ENCODE assay signal across 24 mouse cellular contexts in the genomic region with DNA sequence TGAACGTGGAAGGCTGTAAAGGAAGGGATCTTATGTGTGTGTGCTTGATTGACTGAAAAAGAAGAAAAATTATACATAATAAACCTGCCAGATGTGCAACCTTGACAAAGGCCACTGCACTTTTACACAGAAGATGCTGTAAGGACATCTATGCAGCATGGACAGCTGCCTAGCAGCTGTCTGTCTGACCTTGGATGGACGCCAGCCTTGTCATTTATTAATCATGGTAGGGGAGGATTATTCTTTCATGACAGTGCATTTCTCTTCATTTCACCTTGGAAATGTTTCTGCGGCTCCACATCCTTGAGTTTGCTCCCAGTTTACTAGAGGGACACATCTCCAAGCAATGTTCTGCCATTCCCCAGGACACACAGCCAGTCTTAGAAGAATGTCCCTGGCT. TPM values are rescaled to one million over a fixed set of nuclear protein-coding genes. Genes with fewer than 3 reads are reported as not detected.
DNase-seq lines count a peak whose midpoint lies in the region; ATAC-seq and TF ChIP-seq lines count a peak whose summit lies in the region.
"Had no signal": no experiment of that assay in that cellular context is flagged by ENCODE, and none has a peak within 500 bp of the region (broad histone marks: within the 10 kb centered on the region; RNA-seq: fewer than 3 reads in every experiment).

No protein-coding gene starts in this region.

- H3K4me3 ChIP-seq in lung, embryonic 14.5 days (ENCODE audit: low read depth, low read length): no peak overlapping the region
- H3K4me3 ChIP-seq in neural tube, embryonic 15.5 days (replicated peaks): no peak overlapping the region
- H3K4me3 ChIP-seq: embryonic facial prominence, embryonic 13.5 days; forebrain, embryonic 13.5 days; heart, embryonic 13.5 days; hindbrain, embryonic 15.5 days; limb, embryonic 10.5 days had no signal

- H3K27ac ChIP-seq in lung, embryonic 14.5 days (ENCODE audit: low read depth): no peak overlapping the region
- H3K27ac ChIP-seq in neural tube, embryonic 15.5 days (replicated peaks): no peak overlapping the region
- H3K27ac ChIP-seq: embryonic facial prominence, embryonic 13.5 days; forebrain, embryonic 13.5 days; heart, embryonic 13.5 days; hindbrain, embryonic 15.5 days; limb, embryonic 10.5 days had no signal

- H3K4me1 ChIP-seq in lung, embryonic 14.5 days (ENCODE audit: insufficient read depth): no peaks in the 10 kb centered on the region
- H3K4me1 ChIP-seq in neural tube, embryonic 15.5 days: no peaks in the 10 kb centered on the region
- H3K4me1 ChIP-seq: embryonic facial prominence, embryonic 13.5 days; heart, embryonic 13.5 days; hindbrain, embryonic 15.5 days had no signal

- H3K36me3 ChIP-seq in lung, embryonic 14.5 days (ENCODE audit: insufficient read depth): peaks cover 29% of the 10 kb centered on the region
- peaks cover 58% of the 10 kb centered on the region for H3K36me3 ChIP-seq in neural tube, embryonic 15.5 days

- no peak for TF ChIP-seq CTCF in lung, embryonic 14.5 days (IDR thresholded peaks at IDR 0.05; ENCODE audit: low read depth)

- WGBS in lung, embryonic 14.5 days: 70% methylated on average over 3 of the region's 3 CpGs
- WGBS in neural tube, embryonic 15.5 days: 88% methylated on average over 3 of the region's 3 CpGs

- H3K27me3 ChIP-seq in lung, embryonic 14.5 days (ENCODE audit: insufficient read depth, low read length): no peaks in the 10 kb centered on the region
- H3K27me3 ChIP-seq in neural tube, embryonic 15.5 days (replicated peaks): no peaks in the 10 kb centered on the region
- H3K27me3 ChIP-seq: embryonic facial prominence, embryonic 13.5 days; forebrain, embryonic 13.5 days; heart, embryonic 13.5 days; hindbrain, embryonic 15.5 days had no signal

- no peak overlapping the region for H3K9ac ChIP-seq in lung, embryonic 14.5 days
- no peak overlapping the region for H3K9ac ChIP-seq in neural tube, embryonic 15.5 days (replicated peaks)
- H3K9ac ChIP-seq: embryonic facial prominence, embryonic 13.5 days; forebrain, embryonic 13.5 days; heart, embryonic 13.5 days; hindbrain, embryonic 15.5 days; liver, postnatal 0 days had no signal

- ATAC-seq in lung, embryonic 14.5 days (ENCODE audit: insufficient read depth): no peak
- no peak for ATAC-seq in neural tube, embryonic 15.5 days (ENCODE audit: low FRiP score)
- ATAC-seq: forebrain, embryonic 13.5 days; liver, postnatal 0 days had no signal

- no peaks in the 10 kb centered on the region for H3K9me3 ChIP-seq in lung, embryonic 14.5 days (ENCODE audit: low read depth, low read length)
- no peaks in the 10 kb centered on the region for H3K9me3 ChIP-seq in neural tube, embryonic 15.5 days (replicated peaks)
- H3K9me3 ChIP-seq: embryonic facial prominence, embryonic 13.5 days had no signal

- DNase-seq in kidney, adult 9 months: peak; percentile 60
- DNase-seq in kidney, adult 11 months: no peak
- peak; percentile 17 for DNase-seq in lung, embryonic 14.5 days
- no peak for DNase-seq in lung, postnatal 4 days
- DNase-seq in adrenal gland, postnatal 10 days: peak; percentile 74
- DNase-seq in layer of hippocampus, adult 9-11 months: no peak
- DNase-seq: cerebellum, adult 8-10 months; cerebellum, postnatal 36 days; embryo, embryonic 11 days; gastrocnemius, postnatal 14 days; heart, adult 18-20 months; liver, postnatal 0 days; lung, postnatal 10 days; right cerebral cortex, adult 18-20 months; right cerebral cortex, postnatal 4 days; thymus, postnatal 14 days had no signal

- no peak overlapping the region for H3K4me2 ChIP-seq in lung, embryonic 14.5 days
- no peak overlapping the region for H3K4me2 ChIP-seq in neural tube, embryonic 15.5 days
- H3K4me2 ChIP-seq: embryonic facial prominence, embryonic 13.5 days; forebrain, embryonic 13.5 days; heart, embryonic 13.5 days; hindbrain, embryonic 15.5 days; liver, embryonic 11.5 days; midbrain, embryonic 11.5 days had no signal

RNA-seq across cellular contexts. Expression of a gene that starts 48.8 kb away (rescaled TPM):
- polyA plus RNA-seq in lung, embryonic 14.5 days (2014; fragmentation: Nextera tagmentation; extraction: Ambion mirVana): 3.4 and 4.3 TPM in 2 replicates
- 1 to 10 TPM; 7.0 to 7.6 TPM for total RNA-seq in adrenal gland, postnatal 10 days (2021)
- 2.3 and 2.8 TPM in 2 replicates for polyA plus RNA-seq in neural tube, embryonic 15.5 days (2015; fragmentation: Nextera tagmentation; extraction: Ambion mirVana)

Comparison
In these comparisons a context has a peak if more than half of its experiments do, and no peak if none do; other contexts are left out.
1. DNase-seq: peak in kidney, adult 9 months (single experiment), lung, embryonic 14.5 days (single experiment) and adrenal gland, postnatal 10 days (single experiment); none in kidney, adult 11 months (single experiment), lung, postnatal 4 days (0 of 2) and layer of hippocampus, adult 9-11 months (single experiment).